Mouse (Mus musculus) heart, adult 2 months (tissue): ENCODE measurements around the gene Exoc4.

ENCODE experiments used
- CTCF ChIP-seq: fragments of 200-600 bp; IDR thresholded peaks from 2 replicates; pipeline ENCODE4 v1.8.1; 2022; ENCODE audit warnings: antibody characterized with exemption, mild to moderate bottlenecking, moderate library complexity
- POLR2A ChIP-seq: fragments of 200-500 bp; IDR thresholded peaks from 2 replicates; pipeline ENCODE4 v1.6.1; 2011; ENCODE audit warnings: mild to moderate bottlenecking, low read depth, low read length, control low read depth; ENCODE audit not compliant: insufficient read depth

- TF ChIP-seq CTCF, result no peak
- TF ChIP-seq POLR2A, result no peak
These were observed 582.4 kb downstream of the Exoc4 start for GRCm38 (mm10) chr6:33831276-33831675.
